Mouse (Mus musculus) frontal cortex, postnatal 14 days (tissue): ENCODE data around the gene Sfi1.
"Not testable (repeated sequence)": the region's sequence is repeated elsewhere in the genome, so short reads cannot be mapped to it uniquely, and the experiment has no call there.

Experiments used
- DNase-seq, 2 experiments: peaks; one replicate each; pipeline ENCODE4 v3.0.0; 2022; ENCODE audit warnings: low spot score in 2 of 2

Gene Sfi1

DNA sequence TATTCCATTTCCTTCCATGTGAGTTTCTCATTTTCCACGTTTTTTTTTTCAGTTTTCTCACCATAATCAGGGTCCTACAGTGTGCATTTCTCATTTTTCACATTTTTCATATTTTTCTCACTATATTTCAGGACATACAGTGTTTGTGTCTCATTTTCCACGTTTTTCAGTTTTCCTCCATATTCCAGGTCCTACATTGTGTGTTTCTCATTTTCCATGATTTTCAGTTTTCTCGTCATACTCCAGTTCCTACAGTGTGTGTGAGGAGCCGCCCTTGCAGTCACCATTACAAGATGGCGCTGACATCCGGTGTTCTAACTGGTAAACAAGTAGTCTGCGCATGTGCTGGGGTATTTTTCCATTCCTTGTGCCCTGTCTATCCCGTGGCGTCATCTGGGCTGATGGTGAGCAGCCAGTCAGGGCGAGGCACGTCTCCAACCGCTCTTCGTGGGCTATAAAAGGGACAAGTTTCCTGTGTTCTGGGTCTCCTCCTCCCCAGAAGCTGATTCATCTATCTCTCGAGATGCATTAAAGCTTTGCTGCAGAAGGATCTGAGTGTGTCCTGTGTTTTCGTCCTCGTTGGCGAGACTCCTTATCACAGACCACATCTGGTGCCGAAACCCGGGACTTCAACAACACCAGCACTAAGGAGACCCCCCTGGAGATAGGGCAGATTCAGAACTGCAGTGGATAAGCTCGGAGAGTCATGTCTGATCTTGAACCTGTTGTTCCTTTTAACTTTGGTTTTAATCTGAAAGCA lies 88.6 kb downstream of the Sfi1 start:
- not testable (repeated sequence) for DNase-seq

GRCm38 (mm10) chr11:3103619-3104164 lies 89.6 kb downstream of the Sfi1 start:
- DNase-seq = no peak

- not testable (repeated sequence) for DNase-seq
Measured at GRCm38 (mm10) chr11:3102626-3103025, 90.6 kb downstream of the Sfi1 start.

- no peak for DNase-seq
Measured at GRCm38 (mm10) chr11:3101875-3102494, 91.3 kb downstream of the Sfi1 start.

GRCm38 (mm10) chr11:3101072-3101874 lies 92.0 kb downstream of the Sfi1 start:
- DNase-seq = no peak

GRCm38 (mm10) chr11:3100066-3100645 lies 93.1 kb downstream of the Sfi1 start:
- not testable (repeated sequence) for DNase-seq
